Mouse (Mus musculus) C2C12 (cell line): Measurements from ENCODE around the gene Fanci. TPM values are rescaled to one million over a fixed set of nuclear protein-coding genes. Genes with fewer than 3 reads are reported as not detected.

Experiments used
- H3K27me3 ChIP-seq: one replicate; pipeline ENCODE4 v1.6.1; 2011; ENCODE audit not compliant: control insufficient read depth, insufficient read depth, insufficient read length
- H3K36me3 ChIP-seq: one replicate; pipeline ENCODE4 v1.6.1; 2011; ENCODE audit not compliant: control insufficient read depth, insufficient read depth
- H3K4me3 ChIP-seq: one replicate; pipeline ENCODE4 v1.5.1; 2011; ENCODE audit warnings: mild to moderate bottlenecking, control low read depth; ENCODE audit not compliant: poor library complexity, insufficient read depth, severe bottlenecking
- H3K79me2 ChIP-seq: one replicate; pipeline ENCODE4 v1.6.1; 2011; ENCODE audit not compliant: control insufficient read depth, insufficient read depth
- H3K79me3 ChIP-seq: one replicate; pipeline ENCODE4 v1.6.1; 2011; ENCODE audit warnings: low read depth, control low read depth
- H3ac ChIP-seq: one replicate; pipeline ENCODE3; 2011; ENCODE audit warnings: low read depth; ENCODE audit not compliant: control insufficient read depth, insufficient read length
- CEBPB ChIP-seq: IDR thresholded peaks from one replicate; pipeline ENCODE4 v1.6.1; 2011; ENCODE audit warnings: low read depth, mild to moderate bottlenecking, control low read depth, moderate library complexity
- CTCF ChIP-seq: IDR thresholded peaks from one replicate; pipeline ENCODE4 v1.5.1; 2011; ENCODE audit not compliant: control insufficient read depth, insufficient read depth, insufficient read length
- FOSL1 ChIP-seq: IDR thresholded peaks from one replicate; pipeline ENCODE4 v1.8.0; 2011; ENCODE audit warnings: mild to moderate bottlenecking, low read length; ENCODE audit not compliant: poor library complexity, insufficient read depth, severe bottlenecking
- MAX ChIP-seq: IDR thresholded peaks from one replicate; pipeline ENCODE4 v1.6.1; 2011; ENCODE audit warnings: mild to moderate bottlenecking, control low read depth
- MYOD1 ChIP-seq: IDR thresholded peaks from one replicate; pipeline ENCODE4 v1.6.1; 2011; ENCODE audit warnings: low read depth; ENCODE audit not compliant: control insufficient read depth, insufficient read length
- MYOG ChIP-seq: IDR thresholded peaks from one replicate; pipeline ENCODE4 v1.6.1; 2011; ENCODE audit not compliant: control insufficient read depth, insufficient read length; ENCODE audit errors: extremely low read depth
- USF1 ChIP-seq: IDR thresholded peaks from one replicate; pipeline ENCODE4 v1.6.1; 2011; ENCODE audit warnings: low read depth, mild to moderate bottlenecking, control low read depth, moderate library complexity
- polyA plus RNA-seq: library from polyadenylated mRNA; unstranded; fragments of >200 nt; fragmentation: generic; extraction: Trizol; gene quantifications from one replicate; pipeline ENCODE4 v1.2.1, GENCODE M21; 2012; ENCODE audit warnings: missing spikeins

Gene Fanci
- polyA plus RNA-seq, 1 experiment = 4.3 TPM

DNA sequence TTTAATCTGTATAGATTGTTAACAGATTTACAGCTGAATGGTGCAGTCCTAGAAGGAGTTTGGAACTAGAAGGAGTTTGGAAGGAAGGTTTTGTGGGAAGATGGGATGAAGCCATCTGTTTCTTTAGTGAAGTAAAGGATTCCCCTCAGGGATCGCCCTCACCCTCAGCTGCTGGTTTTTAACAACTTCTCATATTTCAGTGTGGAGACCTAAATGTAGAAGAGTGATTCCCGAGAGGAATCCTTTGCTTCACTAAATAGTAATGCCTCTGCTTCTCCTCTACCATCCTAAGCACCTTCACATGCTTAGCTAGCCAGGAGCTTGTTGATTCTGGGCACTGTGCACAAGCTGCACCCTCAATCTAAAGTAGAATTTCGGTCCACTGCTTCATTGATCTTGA, 258 bp upstream of the Fanci start:
- TF ChIP-seq CEBPB (no peak), MYOG (no peak), FOSL1 (no peak), USF1 (no peak), MYOD1 (no peak), MAX (no peak), CTCF (no peak)
- Histone ChIP-seq H3K27me3 (peaks cover 5% of the 10 kb centered on the region), H3ac (peak overlapping the region; percentile 34), H3K79me3 (peaks cover 3% of the 10 kb centered on the region), H3K4me3 (peak overlapping the region; percentile 52), H3K79me2 (peaks cover 7% of the 10 kb centered on the region), H3K36me3 (no peaks in the 10 kb centered on the region)

GRCm38 (mm10) chr7:79392860-79393513, 1.3 kb downstream of the Fanci start:
- H3K79me3 ChIP-seq = peaks cover 3% of the 10 kb centered on the region
- H3K79me2 ChIP-seq = peaks cover 7% of the 10 kb centered on the region
- H3K4me3 ChIP-seq = peak overlapping the region; percentile 52
- H3ac ChIP-seq = peak overlapping the region; percentile 22
- no peak for TF ChIP-seq CTCF
- TF ChIP-seq FOSL1 = no peak
- TF ChIP-seq MAX = no peak
- TF ChIP-seq MYOD1 = no peak
- TF ChIP-seq MYOG = no peak
- TF ChIP-seq USF1 = no peak
- TF ChIP-seq CEBPB = no peak
- no peaks in the 10 kb centered on the region for H3K27me3 ChIP-seq
- no peaks in the 10 kb centered on the region for H3K36me3 ChIP-seq

DNA sequence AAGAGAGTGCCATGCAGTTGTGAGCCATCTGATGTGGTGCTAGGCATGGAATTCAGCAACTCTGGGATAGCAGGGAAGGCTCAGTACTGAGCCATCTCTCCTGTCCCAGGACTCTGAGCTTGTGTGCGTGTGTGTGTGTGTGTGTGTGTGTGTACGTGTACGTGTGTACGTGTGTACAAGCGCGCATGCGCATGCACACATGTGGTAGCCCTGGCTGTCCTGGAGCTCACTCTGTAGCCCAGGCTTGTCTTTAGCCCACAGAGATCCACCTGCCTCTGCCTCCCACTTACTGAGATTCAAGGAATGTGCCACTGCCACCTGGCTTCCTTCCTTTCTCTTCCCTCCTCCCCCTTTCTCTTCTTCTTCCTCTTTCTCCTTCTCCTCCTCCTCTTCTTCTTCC, 2.2 kb downstream of the Fanci start:
- peaks cover 6% of the 10 kb centered on the region for H3K36me3 ChIP-seq
- TF ChIP-seq CEBPB (no peak), MYOG (no peak)
- no peak overlapping the region for H3K4me3 ChIP-seq
- H3K79me2 ChIP-seq = peaks cover 7% of the 10 kb centered on the region
- no peaks in the 10 kb centered on the region for H3K27me3 ChIP-seq
- H3ac ChIP-seq = no peak overlapping the region
- peaks cover 3% of the 10 kb centered on the region for H3K79me3 ChIP-seq

GRCm38 (mm10) chr7:79394666-79395065, 2.9 kb downstream of the Fanci start:
- peaks cover 7% of the 10 kb centered on the region for H3K79me2 ChIP-seq
- no peaks in the 10 kb centered on the region for H3K27me3 ChIP-seq
- H3ac ChIP-seq = no peak overlapping the region
- H3K4me3 ChIP-seq = no peak overlapping the region
- peaks cover 3% of the 10 kb centered on the region for H3K79me3 ChIP-seq
- peaks cover 6% of the 10 kb centered on the region for H3K36me3 ChIP-seq
- TF ChIP-seq USF1 (no peak), MYOG (no peak), CEBPB (no peak), MAX (no peak), CTCF (no peak), FOSL1 (no peak), MYOD1 (no peak)

- no peaks in the 10 kb centered on the region for H3K27me3 ChIP-seq
- H3K79me3 ChIP-seq = peaks cover 3% of the 10 kb centered on the region
- peaks cover 7% of the 10 kb centered on the region for H3K79me2 ChIP-seq
- no peak overlapping the region for H3ac ChIP-seq
- TF ChIP-seq CTCF (no peak), USF1 (no peak), FOSL1 (no peak), MAX (no peak), MYOD1 (no peak), CEBPB (no peak)
- H3K36me3 ChIP-seq = peaks cover 6% of the 10 kb centered on the region
- no peak overlapping the region for H3K4me3 ChIP-seq
Measured at GRCm38 (mm10) chr7:79395186-79395585, 3.5 kb downstream of the Fanci start.

- no peak overlapping the region for H3ac ChIP-seq
- H3K79me3 ChIP-seq = peaks cover 3% of the 10 kb centered on the region
- peaks cover 6% of the 10 kb centered on the region for H3K79me2 ChIP-seq
- no peaks in the 10 kb centered on the region for H3K27me3 ChIP-seq
- H3K4me3 ChIP-seq = no peak overlapping the region
- peaks cover 6% of the 10 kb centered on the region for H3K36me3 ChIP-seq
- TF ChIP-seq MAX (no peak), CTCF (no peak), MYOD1 (no peak), CEBPB (no peak), FOSL1 (no peak), USF1 (no peak), MYOG (no peak)
Measured at GRCm38 (mm10) chr7:79397446-79397963, 5.8 kb downstream of the Fanci start.
